Mouse (Mus musculus): ENCODE data around the gene Ptch1. TPM values are rescaled to one million over a fixed set of nuclear protein-coding genes. Genes with fewer than 3 reads are reported as not detected.

Gene Ptch1
- polyA plus RNA-seq, 1 experiment from 2014 or later = 79.8 TPM

DNA sequence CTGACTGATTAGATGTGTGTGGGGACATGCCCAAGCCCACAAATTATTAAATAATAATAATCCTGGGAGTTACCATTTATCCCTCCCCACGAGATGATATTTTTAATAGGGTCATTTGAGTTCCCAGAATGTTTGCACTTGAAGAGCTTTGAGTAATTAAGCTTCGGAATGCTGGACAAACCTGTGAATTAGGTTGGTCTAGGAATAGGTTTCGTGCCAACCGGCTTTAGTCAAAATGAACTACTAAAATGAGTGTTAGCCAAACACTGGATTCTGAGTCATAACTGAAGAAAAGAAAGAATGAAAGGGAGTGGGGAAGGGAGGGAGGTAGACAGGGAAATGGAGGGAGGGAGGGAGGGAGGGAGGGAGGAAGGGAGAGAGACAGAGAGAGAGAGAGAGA is 1.2 kb upstream of the Ptch1 start:
- no peak overlapping the region for H3K27ac ChIP-seq (ENCODE audit: low read length)
- H3K4me2 ChIP-seq (replicated peaks; ENCODE audit: low read depth, low read length) = no peak overlapping the region
- no peak for ATAC-seq (ENCODE audit: insufficient number of reproducible peaks, insufficient read depth, low FRiP score, low read depth)
- peaks cover 11% of the 10 kb centered on the region; the same call in 1 of the 2 replicates for H3K4me1 ChIP-seq (ENCODE audit: control insufficient read depth, insufficient read depth, low read length)
- H3K36me3 ChIP-seq (ENCODE audit: control insufficient read depth, insufficient read depth, low read length) = no peaks in the 10 kb centered on the region
- H3K9me3 ChIP-seq (ENCODE audit: control insufficient read depth, low read depth, low read length) = no peaks in the 10 kb centered on the region
- no peak overlapping the region for H3K9ac ChIP-seq (replicated peaks; ENCODE audit: low read depth, low read length)
- WGBS = 48% methylated on average over 4 of the region's 4 CpGs
- no peaks in the 10 kb centered on the region for H3K27me3 ChIP-seq (ENCODE audit: control insufficient read depth, insufficient read depth, low read length)
- no peak overlapping the region for H3K4me3 ChIP-seq (ENCODE audit: low read depth, low read length)

DNA sequence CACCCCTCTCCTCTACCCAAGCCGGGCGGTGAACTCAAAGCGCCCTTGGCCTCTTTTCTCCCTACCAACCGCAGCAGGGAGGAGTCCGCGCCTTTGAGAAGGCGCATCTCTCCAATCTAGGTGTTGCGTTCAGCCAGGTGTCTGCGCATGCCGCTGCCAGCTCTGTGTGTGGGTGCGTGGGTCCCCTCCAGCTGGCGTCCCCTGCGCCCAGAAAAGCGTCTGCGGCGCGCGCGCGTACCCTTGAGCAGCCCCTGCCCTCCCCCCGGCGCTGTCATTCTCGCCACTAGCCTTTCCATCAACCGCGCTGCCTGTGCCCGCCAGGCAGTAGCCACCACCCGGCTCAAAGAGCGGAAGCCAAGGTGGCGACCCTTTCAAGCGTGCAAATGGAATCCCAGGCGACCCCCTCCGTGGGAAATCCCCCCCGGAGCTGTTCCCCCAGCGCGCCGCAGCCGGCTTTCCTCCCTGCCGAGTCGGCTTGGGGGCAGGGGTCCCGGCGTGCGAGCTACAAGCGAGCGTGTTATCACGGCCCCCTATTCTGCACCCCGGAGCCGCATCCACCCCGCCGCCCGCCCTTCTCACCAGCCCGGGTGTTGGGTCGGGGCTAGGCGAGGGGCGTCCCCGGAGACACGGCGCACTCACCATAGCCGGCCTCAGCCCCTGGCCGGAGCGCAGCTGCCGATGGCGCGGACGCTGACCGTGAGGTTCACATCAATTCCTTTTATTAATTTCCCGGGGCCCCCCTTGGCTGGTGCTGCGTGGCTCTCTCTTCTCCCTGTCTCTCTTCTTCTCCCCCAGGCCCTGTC is 744 bp downstream of the Ptch1 start:
- Histone ChIP-seq H3K27me3 (ENCODE audit: control insufficient read depth, insufficient read depth, low read length) (no peaks in the 10 kb centered on the region), H3K4me1 (ENCODE audit: control insufficient read depth, insufficient read depth, low read length) (peaks cover 11% of the 10 kb centered on the region; the same call in 1 of the 2 replicates), H3K27ac (ENCODE audit: low read length) (peak overlapping the region; percentile 95), H3K4me2 (replicated peaks; ENCODE audit: low read depth, low read length) (peak overlapping the region; percentile 95), H3K9ac (replicated peaks; ENCODE audit: low read depth, low read length) (peak overlapping the region; percentile 95), H3K9me3 (ENCODE audit: control insufficient read depth, low read depth, low read length) (no peaks in the 10 kb centered on the region), H3K4me3 (ENCODE audit: low read depth, low read length) (peak overlapping the region; percentile 82), H3K36me3 (ENCODE audit: control insufficient read depth, insufficient read depth, low read length) (no peaks in the 10 kb centered on the region)
- under 1% methylated on average over 64 of the region's 67 CpGs for WGBS
- ATAC-seq (ENCODE audit: insufficient number of reproducible peaks, insufficient read depth, low FRiP score, low read depth) = no peak

DNA sequence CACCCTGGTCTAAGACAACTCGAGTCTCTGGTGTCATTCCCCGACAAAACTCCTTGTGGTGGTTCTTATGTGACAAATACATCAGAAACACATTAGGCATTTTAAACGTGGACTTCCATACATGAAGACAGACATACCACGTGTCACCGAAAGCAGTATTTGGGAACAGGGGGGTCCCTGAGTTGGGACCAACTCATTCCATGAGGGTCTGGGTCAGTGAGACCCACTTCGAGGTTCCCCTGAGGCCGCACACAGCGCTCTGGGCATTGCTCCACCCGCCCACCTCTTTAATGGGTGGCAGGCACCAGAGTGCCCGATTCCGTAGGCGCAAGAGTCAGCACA is 1.3 kb downstream of the Ptch1 start:
- H3K27ac ChIP-seq (ENCODE audit: low read length) = peak overlapping the region; percentile 95
- H3K4me1 ChIP-seq (ENCODE audit: control insufficient read depth, insufficient read depth, low read length) = peaks cover 11% of the 10 kb centered on the region; the same call in 1 of the 2 replicates
- no peaks in the 10 kb centered on the region for H3K27me3 ChIP-seq (ENCODE audit: control insufficient read depth, insufficient read depth, low read length)
- peak overlapping the region; percentile 82 for H3K4me3 ChIP-seq (ENCODE audit: low read depth, low read length)
- H3K4me2 ChIP-seq (replicated peaks; ENCODE audit: low read depth, low read length) = peak overlapping the region; percentile 95
- H3K36me3 ChIP-seq (ENCODE audit: control insufficient read depth, insufficient read depth, low read length) = no peaks in the 10 kb centered on the region
- under 1% methylated on average over 12 of the region's 12 CpGs for WGBS
- no peak for ATAC-seq (ENCODE audit: insufficient number of reproducible peaks, insufficient read depth, low FRiP score, low read depth)
- H3K9ac ChIP-seq (replicated peaks; ENCODE audit: low read depth, low read length) = peak overlapping the region; percentile 95
- H3K9me3 ChIP-seq (ENCODE audit: control insufficient read depth, low read depth, low read length) = no peaks in the 10 kb centered on the region

DNA sequence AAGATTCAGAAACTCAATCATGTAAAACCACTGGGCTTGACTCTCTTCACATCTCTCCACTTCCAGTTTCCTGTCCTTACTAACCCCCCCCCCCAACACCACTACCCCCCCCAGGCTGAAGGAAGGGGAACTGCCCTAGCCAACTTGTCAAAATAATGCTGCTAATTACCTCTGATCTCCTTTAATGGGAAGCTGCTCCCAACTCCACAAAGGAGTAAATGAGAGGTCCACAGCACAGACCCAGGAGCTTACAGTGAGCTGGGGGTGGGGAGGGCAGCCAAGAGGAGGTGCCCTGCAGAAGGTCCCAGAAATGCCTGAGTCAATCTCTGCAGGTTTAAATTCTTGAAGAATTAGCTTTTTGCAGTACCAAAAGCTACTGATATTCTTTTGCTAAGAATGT is 2.9 kb downstream of the Ptch1 start:
- Histone ChIP-seq H3K4me3 (ENCODE audit: low read depth, low read length) (peak overlapping the region; percentile 82), H3K9ac (replicated peaks; ENCODE audit: low read depth, low read length) (peak overlapping the region; percentile 36; the same call in 1 of the 2 replicates), H3K4me2 (replicated peaks; ENCODE audit: low read depth, low read length) (peak overlapping the region; percentile 95), H3K4me1 (ENCODE audit: control insufficient read depth, insufficient read depth, low read length) (peaks cover 11% of the 10 kb centered on the region; the same call in 1 of the 2 replicates), H3K27ac (ENCODE audit: low read length) (peak overlapping the region; percentile 99; the same call in 1 of the 2 replicates), H3K9me3 (ENCODE audit: control insufficient read depth, low read depth, low read length) (no peaks in the 10 kb centered on the region), H3K36me3 (ENCODE audit: control insufficient read depth, insufficient read depth, low read length) (no peaks in the 10 kb centered on the region), H3K27me3 (ENCODE audit: control insufficient read depth, insufficient read depth, low read length) (no peaks in the 10 kb centered on the region)
- no peak for ATAC-seq (ENCODE audit: insufficient number of reproducible peaks, insufficient read depth, low FRiP score, low read depth)

DNA sequence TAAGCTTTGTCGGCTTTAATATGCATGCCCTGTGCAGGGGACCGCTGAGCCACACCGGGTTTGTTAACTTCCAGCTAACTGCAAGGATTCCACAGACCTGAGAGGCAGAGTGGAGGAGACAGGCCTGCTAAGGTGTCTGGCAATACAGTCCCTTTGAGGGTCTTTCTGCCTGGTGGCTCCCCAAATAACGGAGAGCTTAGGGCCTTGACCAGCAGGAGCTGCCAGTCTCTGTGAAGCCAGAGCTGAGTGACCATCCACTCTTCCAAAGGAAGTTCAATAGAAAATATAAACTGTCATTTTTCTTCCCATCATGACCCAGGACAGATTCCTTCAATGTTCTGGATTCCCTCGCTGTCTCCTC is 4.0 kb downstream of the Ptch1 start:
- peak overlapping the region; percentile 99 for H3K27ac ChIP-seq (ENCODE audit: low read length)
- no peak for ATAC-seq (ENCODE audit: insufficient number of reproducible peaks, insufficient read depth, low FRiP score, low read depth)
- H3K9ac ChIP-seq (replicated peaks; ENCODE audit: low read depth, low read length) = peak overlapping the region; percentile 39; the same call in 1 of the 2 replicates
- H3K27me3 ChIP-seq (ENCODE audit: control insufficient read depth, insufficient read depth, low read length) = no peaks in the 10 kb centered on the region
- peak overlapping the region; percentile 95 for H3K4me3 ChIP-seq (ENCODE audit: low read depth, low read length)
- peak overlapping the region; percentile 95 for H3K4me2 ChIP-seq (replicated peaks; ENCODE audit: low read depth, low read length)
- WGBS = 20% methylated on average over 5 of the region's 5 CpGs
- no peaks in the 10 kb centered on the region for H3K36me3 ChIP-seq (ENCODE audit: control insufficient read depth, insufficient read depth, low read length)
- peaks cover 10% of the 10 kb centered on the region; the same call in 1 of the 2 replicates for H3K4me1 ChIP-seq (ENCODE audit: control insufficient read depth, insufficient read depth, low read length)
- no peaks in the 10 kb centered on the region for H3K9me3 ChIP-seq (ENCODE audit: control insufficient read depth, low read depth, low read length)

DNA sequence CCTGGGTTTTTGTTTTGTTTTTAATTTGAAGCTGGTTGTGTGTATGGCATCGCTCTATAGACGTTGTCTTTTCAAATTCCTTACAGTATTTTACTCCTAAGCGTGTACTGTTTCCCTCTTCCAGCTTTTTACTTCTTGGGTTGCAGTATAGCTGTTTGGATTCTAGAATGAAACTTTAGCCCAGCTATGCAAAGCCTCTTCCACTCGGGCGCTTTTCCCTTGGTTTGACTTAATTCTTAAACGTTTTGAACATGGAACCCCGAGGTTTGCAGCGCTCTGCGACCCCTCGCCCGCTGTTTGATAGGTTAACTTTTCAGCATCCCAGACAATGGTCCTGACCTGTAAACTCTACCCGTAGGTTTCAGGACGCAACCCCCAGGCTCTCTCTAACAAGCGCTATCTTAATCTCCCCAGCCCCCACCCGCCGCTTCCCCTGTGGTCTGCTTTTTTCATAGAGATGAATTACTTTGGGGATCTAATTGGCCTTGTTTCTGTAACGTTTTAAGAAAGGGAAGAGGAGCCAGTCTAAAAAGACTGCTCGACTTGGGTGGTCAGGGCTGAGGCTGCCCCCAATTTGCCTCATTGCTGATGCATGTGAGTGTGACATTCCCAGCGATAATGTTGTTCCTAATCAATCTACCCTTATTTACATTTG is 4.5 kb downstream of the Ptch1 start:
- ATAC-seq (ENCODE audit: insufficient number of reproducible peaks, insufficient read depth, low FRiP score, low read depth) = no peak
- H3K36me3 ChIP-seq (ENCODE audit: control insufficient read depth, insufficient read depth, low read length) = peaks cover 3% of the 10 kb centered on the region; the same call in 1 of the 2 replicates
- peaks cover 7% of the 10 kb centered on the region; the same call in 1 of the 2 replicates for H3K4me1 ChIP-seq (ENCODE audit: control insufficient read depth, insufficient read depth, low read length)
- WGBS = 9% methylated on average over 19 of the region's 19 CpGs
- H3K9ac ChIP-seq (replicated peaks; ENCODE audit: low read depth, low read length) = peak overlapping the region; percentile 39
- no peaks in the 10 kb centered on the region for H3K9me3 ChIP-seq (ENCODE audit: control insufficient read depth, low read depth, low read length)
- no peaks in the 10 kb centered on the region for H3K27me3 ChIP-seq (ENCODE audit: control insufficient read depth, insufficient read depth, low read length)
- H3K4me3 ChIP-seq (ENCODE audit: low read depth, low read length) = peak overlapping the region; percentile 95
- peak overlapping the region; percentile 95 for H3K4me2 ChIP-seq (replicated peaks; ENCODE audit: low read depth, low read length)
- H3K27ac ChIP-seq (ENCODE audit: low read length) = peak overlapping the region; percentile 99

DNA sequence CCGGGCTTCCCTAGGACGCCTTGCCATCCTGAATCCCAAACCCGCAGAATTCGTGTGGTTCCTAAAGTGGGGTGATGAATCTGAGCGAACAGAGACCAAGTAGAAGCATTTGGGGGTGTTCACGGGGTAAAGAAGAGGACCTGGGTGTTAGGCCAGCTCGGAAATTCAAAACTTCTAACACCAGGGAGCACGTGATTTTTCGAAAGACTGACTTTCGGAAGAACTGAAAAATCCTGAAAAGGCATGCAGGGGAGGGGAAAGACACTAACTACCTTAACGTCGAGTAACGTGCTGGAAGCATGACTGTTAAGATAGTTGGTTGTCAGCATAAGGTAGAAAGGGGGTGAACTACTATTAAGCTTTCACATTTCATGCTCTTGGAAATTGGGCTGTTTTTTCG is 5.1 kb downstream of the Ptch1 start:
- under 1% methylated on average over 14 of the region's 14 CpGs for WGBS
- Histone ChIP-seq H3K27me3 (ENCODE audit: control insufficient read depth, insufficient read depth, low read length) (no peaks in the 10 kb centered on the region), H3K4me2 (replicated peaks; ENCODE audit: low read depth, low read length) (peak overlapping the region; percentile 95), H3K9me3 (ENCODE audit: control insufficient read depth, low read depth, low read length) (no peaks in the 10 kb centered on the region), H3K9ac (replicated peaks; ENCODE audit: low read depth, low read length) (peak overlapping the region; percentile 39), H3K36me3 (ENCODE audit: control insufficient read depth, insufficient read depth, low read length) (peaks cover 4% of the 10 kb centered on the region; the same call in 1 of the 2 replicates), H3K4me3 (ENCODE audit: low read depth, low read length) (peak overlapping the region; percentile 95), H3K4me1 (ENCODE audit: control insufficient read depth, insufficient read depth, low read length) (peaks cover 7% of the 10 kb centered on the region; the same call in 1 of the 2 replicates), H3K27ac (ENCODE audit: low read length) (peak overlapping the region; percentile 99)
- ATAC-seq (ENCODE audit: insufficient number of reproducible peaks, insufficient read depth, low FRiP score, low read depth) = no peak

DNA sequence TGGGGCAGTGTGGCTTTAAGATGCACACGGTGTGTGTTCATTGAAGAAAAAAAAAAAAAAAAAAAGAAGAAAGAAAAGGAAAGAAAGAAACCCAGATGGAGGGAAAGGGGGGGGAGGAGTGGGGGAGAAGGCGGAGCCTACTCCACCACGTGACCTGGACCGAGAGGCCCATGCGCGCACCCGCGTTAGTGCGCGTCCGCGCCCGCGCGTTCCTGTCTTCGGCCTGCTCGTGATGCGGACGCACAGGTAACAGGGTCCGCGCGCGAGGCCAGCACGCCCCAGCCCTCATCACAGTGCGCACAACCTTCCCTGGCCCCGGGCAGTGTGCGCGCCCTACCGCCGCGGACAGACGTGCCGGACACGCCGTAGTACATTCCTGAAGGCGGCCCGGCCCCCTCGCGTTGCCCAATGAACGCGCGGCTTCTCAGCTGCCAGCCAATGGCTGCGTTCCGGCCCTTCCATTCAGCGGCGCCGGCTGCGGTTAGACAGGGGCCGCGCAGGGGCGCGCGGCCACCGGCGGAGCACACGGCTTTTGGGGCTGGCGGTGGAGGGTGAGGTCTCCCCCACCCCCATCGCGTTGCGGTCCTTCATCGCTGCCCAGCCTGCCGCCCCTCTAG is 5.6 kb downstream of the Ptch1 start:
- peak overlapping the region; percentile 99 for H3K27ac ChIP-seq (ENCODE audit: low read length)
- no peaks in the 10 kb centered on the region for H3K27me3 ChIP-seq (ENCODE audit: control insufficient read depth, insufficient read depth, low read length)
- H3K4me1 ChIP-seq (ENCODE audit: control insufficient read depth, insufficient read depth, low read length) = peaks cover 7% of the 10 kb centered on the region; the same call in 1 of the 2 replicates
- under 1% methylated on average over 60 of the region's 62 CpGs for WGBS
- H3K9me3 ChIP-seq (ENCODE audit: control insufficient read depth, low read depth, low read length) = no peaks in the 10 kb centered on the region
- H3K36me3 ChIP-seq (ENCODE audit: control insufficient read depth, insufficient read depth, low read length) = peaks cover 8% of the 10 kb centered on the region; the same call in 1 of the 2 replicates
- peak overlapping the region; percentile 95 for H3K4me3 ChIP-seq (ENCODE audit: low read depth, low read length)
- ATAC-seq (ENCODE audit: insufficient number of reproducible peaks, insufficient read depth, low FRiP score, low read depth) = peak; percentile 85
- peak overlapping the region; percentile 95 for H3K4me2 ChIP-seq (replicated peaks; ENCODE audit: low read depth, low read length)
- peak overlapping the region; percentile 39 for H3K9ac ChIP-seq (replicated peaks; ENCODE audit: low read depth, low read length)
